Mouse (Mus musculus): ENCODE measurements around the gene Osm. TPM values are rescaled to one million over a fixed set of nuclear protein-coding genes. Genes with fewer than 3 reads are reported as not detected.

Gene Osm
- polyA plus RNA-seq, 1 experiment from 2014 or later, result 0.40 TPM

DNA sequence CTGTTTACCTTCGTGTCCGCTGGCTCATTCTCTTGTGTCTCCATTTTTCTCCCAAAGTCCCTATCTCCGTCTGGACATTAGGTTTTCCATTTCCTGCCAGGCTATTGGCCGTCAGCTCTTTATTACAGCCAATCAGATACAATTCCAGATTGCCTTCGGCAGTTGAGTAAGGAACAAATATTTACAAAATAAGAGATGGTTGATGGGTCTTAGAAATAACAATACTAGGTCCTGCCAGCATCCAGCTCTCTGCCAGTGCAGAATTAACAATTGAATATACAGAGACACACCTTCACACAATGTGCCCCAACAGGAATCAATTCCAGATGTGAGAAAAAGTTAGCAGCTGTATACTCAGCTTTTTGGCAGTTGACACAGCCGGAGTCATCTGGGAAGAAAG is 9.9 kb downstream of the Osm start:
- Histone ChIP-seq H3K27me3 (ENCODE audit: control insufficient read depth, insufficient read depth, low read depth, low read length) (no peaks in the 10 kb centered on the region), H3K4me2 (ENCODE audit: low read depth, low read length) (no peak overlapping the region), H3K36me3 (ENCODE audit: control insufficient read depth, insufficient read depth) (no peaks in the 10 kb centered on the region), H3K9me3 (replicated peaks; ENCODE audit: control insufficient read depth, low read length) (no peaks in the 10 kb centered on the region), H3K4me1 (ENCODE audit: control insufficient read depth, low read depth, low read length) (peaks cover 17% of the 10 kb centered on the region), H3K9ac (ENCODE audit: low read depth, low read length) (no peak overlapping the region), H3K27ac (ENCODE audit: low read length) (no peak overlapping the region), H3K4me3 (ENCODE audit: low read depth, low read length) (no peak overlapping the region)
- no peak for ATAC-seq (ENCODE audit: low read depth)
- WGBS (ENCODE audit: insufficient replicate concordance), result 66% methylated on average over 6 of the region's 6 CpGs

DNA sequence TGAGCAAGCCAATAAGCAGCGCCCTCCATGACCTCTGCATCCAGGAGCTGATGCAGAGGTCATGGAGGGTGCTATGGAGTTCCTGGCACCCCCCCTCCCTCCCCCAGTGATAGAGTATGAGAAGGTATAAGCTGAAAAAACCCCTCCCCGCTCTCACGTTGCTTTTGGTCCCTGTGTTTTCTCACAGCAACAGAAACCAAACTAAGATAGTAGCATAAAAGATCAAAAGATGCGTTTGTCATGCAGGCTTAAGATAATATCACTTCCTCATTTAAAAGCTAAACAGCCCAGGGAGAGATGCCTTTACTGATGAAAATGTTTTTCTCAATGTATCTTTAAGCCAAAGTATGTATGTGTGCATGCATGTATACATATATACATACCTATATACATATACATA is 10.4 kb downstream of the Osm start:
- Histone ChIP-seq H3K9me3 (replicated peaks; ENCODE audit: control insufficient read depth, low read length) (no peaks in the 10 kb centered on the region), H3K27me3 (ENCODE audit: control insufficient read depth, insufficient read depth, low read depth, low read length) (no peaks in the 10 kb centered on the region), H3K4me1 (ENCODE audit: control insufficient read depth, low read depth, low read length) (peaks cover 17% of the 10 kb centered on the region), H3K36me3 (ENCODE audit: control insufficient read depth, insufficient read depth) (no peaks in the 10 kb centered on the region), H3K4me3 (ENCODE audit: low read depth, low read length) (no peak overlapping the region), H3K27ac (ENCODE audit: low read length) (no peak overlapping the region), H3K9ac (ENCODE audit: low read depth, low read length) (no peak overlapping the region), H3K4me2 (ENCODE audit: low read depth, low read length) (no peak overlapping the region)
- WGBS (ENCODE audit: insufficient replicate concordance), result 39% methylated on average over 4 of the region's 4 CpGs
- no peak for ATAC-seq (ENCODE audit: low read depth)

DNA sequence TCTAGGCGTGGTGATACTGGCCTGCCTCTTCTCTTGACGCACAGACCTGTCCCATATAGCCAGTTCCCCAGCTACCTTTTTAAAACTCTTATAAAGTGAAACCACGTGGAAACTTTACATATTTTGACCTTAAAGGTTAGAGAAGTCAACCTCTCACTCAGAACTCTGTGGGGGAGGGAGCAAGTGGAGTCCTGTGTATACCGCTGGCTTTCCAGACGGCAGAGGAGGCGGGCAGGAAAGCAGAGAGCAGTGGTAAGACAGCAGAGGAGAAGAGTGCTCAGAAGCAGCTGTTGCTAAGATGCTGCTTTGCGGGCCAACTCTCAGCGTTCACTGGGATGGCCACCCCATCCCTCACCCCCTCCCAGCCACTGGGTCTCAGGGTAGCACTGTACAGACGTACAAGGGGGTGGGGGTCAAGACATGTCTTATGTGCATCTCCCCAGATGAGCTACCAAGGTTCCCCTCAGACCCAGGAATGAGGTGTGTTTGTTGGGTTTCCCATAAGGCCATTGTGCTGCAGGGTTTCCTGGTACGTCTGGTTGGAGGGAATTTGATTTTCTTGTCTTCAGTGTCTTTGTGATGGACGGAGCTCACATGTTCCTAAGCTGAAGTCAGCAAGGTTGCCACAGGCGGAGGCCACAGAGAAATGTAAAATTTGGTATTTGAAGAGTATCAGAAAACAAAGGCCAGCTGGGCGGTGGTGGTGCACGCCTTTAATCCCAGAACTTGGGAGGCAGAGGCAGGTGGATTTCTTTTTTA is 11.2 kb downstream of the Osm start:
- ATAC-seq (ENCODE audit: low read depth), result no peak
- Histone ChIP-seq H3K36me3 (ENCODE audit: control insufficient read depth, insufficient read depth) (no peaks in the 10 kb centered on the region), H3K4me3 (ENCODE audit: low read depth, low read length) (no peak overlapping the region), H3K9me3 (replicated peaks; ENCODE audit: control insufficient read depth, low read length) (no peaks in the 10 kb centered on the region), H3K4me1 (ENCODE audit: control insufficient read depth, low read depth, low read length) (peaks cover 17% of the 10 kb centered on the region), H3K27me3 (ENCODE audit: control insufficient read depth, insufficient read depth, low read depth, low read length) (no peaks in the 10 kb centered on the region), H3K4me2 (ENCODE audit: low read depth, low read length) (no peak overlapping the region), H3K9ac (ENCODE audit: low read depth, low read length) (no peak overlapping the region), H3K27ac (ENCODE audit: low read length) (no peak overlapping the region)
- 72% methylated on average over 14 of the region's 14 CpGs for WGBS (ENCODE audit: insufficient replicate concordance)

DNA sequence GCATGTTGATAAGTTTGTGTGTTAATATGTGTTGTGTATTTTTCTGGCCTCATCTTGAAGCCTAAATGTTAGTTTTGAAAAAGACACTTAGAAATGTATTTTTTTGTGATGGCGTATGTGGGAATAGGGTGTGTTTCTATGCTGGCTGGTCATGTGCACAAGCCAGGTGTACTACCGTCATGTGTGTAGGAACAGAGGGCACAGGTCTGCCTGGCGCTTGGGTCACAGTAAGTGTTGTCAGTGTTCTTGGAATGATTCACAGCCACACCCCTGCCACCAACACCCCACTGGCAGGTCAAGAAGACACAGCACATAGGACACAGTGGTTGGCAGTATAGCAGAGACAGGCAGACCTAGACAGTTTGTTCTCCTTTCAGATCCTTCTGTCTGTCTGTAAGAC is 12.9 kb downstream of the Osm start:
- no peak for ATAC-seq (ENCODE audit: low read depth)
- Histone ChIP-seq H3K9ac (ENCODE audit: low read depth, low read length) (no peak overlapping the region), H3K27ac (ENCODE audit: low read length) (no peak overlapping the region), H3K9me3 (replicated peaks; ENCODE audit: control insufficient read depth, low read length) (no peaks in the 10 kb centered on the region), H3K4me3 (ENCODE audit: low read depth, low read length) (no peak overlapping the region), H3K4me1 (ENCODE audit: control insufficient read depth, low read depth, low read length) (peaks cover 17% of the 10 kb centered on the region), H3K27me3 (ENCODE audit: control insufficient read depth, insufficient read depth, low read depth, low read length) (no peaks in the 10 kb centered on the region), H3K4me2 (ENCODE audit: low read depth, low read length) (no peak overlapping the region), H3K36me3 (ENCODE audit: control insufficient read depth, insufficient read depth) (no peaks in the 10 kb centered on the region)
- 71% methylated on average over 3 of the region's 3 CpGs for WGBS (ENCODE audit: insufficient replicate concordance)

DNA sequence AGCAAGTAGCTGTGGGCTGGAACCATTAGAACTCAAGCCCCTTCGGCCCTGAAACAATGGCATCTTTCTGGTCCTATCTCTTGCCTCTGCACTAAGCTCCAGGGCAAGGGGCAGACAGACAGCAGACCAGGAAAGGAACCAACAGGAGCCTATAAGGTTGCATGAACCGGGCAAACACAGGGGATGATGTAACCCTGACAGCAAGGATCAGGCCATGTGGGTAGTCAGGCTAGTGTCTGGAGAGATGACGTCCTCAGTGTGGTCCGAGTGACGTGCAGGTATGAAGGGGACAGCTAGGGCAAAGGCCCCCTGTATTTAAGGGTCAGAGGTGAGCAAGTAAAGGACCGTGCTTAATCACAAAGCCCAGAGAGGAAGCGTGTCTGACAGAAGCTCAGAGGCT is 14.1 kb downstream of the Osm start:
- Histone ChIP-seq H3K4me2 (ENCODE audit: low read depth, low read length) (no peak overlapping the region), H3K4me3 (ENCODE audit: low read depth, low read length) (no peak overlapping the region), H3K36me3 (ENCODE audit: control insufficient read depth, insufficient read depth) (no peaks in the 10 kb centered on the region), H3K9ac (ENCODE audit: low read depth, low read length) (no peak overlapping the region), H3K4me1 (ENCODE audit: control insufficient read depth, low read depth, low read length) (peaks cover 13% of the 10 kb centered on the region), H3K27me3 (ENCODE audit: control insufficient read depth, insufficient read depth, low read depth, low read length) (no peaks in the 10 kb centered on the region), H3K27ac (ENCODE audit: low read length) (peak overlapping the region; percentile 38; the same call in 1 of the 2 replicates), H3K9me3 (replicated peaks; ENCODE audit: control insufficient read depth, low read length) (no peaks in the 10 kb centered on the region)
- peak; percentile 89 for ATAC-seq (ENCODE audit: low read depth)
- WGBS (ENCODE audit: insufficient replicate concordance), result 58% methylated on average over 7 of the region's 7 CpGs

DNA sequence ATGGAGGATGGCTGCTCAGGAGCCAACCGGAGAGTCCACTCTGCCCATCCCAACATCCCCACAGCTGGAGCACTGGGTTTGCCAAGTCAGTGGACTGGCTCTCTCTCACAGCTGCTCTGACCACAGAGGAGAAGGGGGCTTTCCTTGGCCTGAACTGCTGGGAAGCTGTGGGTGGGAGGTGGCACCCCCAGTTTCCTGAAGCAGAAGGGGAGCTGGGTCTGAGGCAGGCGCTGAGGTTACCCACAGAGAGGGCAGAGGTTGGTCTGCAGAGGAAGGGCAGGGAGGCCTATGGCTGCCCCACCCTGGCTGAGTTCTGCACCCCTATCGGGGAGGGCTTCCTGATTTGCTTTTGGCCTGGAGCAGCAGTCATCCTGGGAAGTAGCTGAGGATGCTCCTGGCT is 15.2 kb downstream of the Osm start:
- WGBS (ENCODE audit: insufficient replicate concordance), result 23% methylated on average over 3 of the region's 3 CpGs
- H3K27ac ChIP-seq (ENCODE audit: low read length), result no peak overlapping the region
- H3K4me2 ChIP-seq (ENCODE audit: low read depth, low read length), result no peak overlapping the region
- no peak for ATAC-seq (ENCODE audit: low read depth)
- H3K27me3 ChIP-seq (ENCODE audit: control insufficient read depth, insufficient read depth, low read depth, low read length), result no peaks in the 10 kb centered on the region
- H3K36me3 ChIP-seq (ENCODE audit: control insufficient read depth, insufficient read depth), result no peaks in the 10 kb centered on the region
- no peak overlapping the region for H3K4me3 ChIP-seq (ENCODE audit: low read depth, low read length)
- H3K4me1 ChIP-seq (ENCODE audit: control insufficient read depth, low read depth, low read length), result peaks cover 3% of the 10 kb centered on the region; the same call in 1 of the 2 replicates
- no peaks in the 10 kb centered on the region for H3K9me3 ChIP-seq (replicated peaks; ENCODE audit: control insufficient read depth, low read length)
- no peak overlapping the region for H3K9ac ChIP-seq (ENCODE audit: low read depth, low read length)

DNA sequence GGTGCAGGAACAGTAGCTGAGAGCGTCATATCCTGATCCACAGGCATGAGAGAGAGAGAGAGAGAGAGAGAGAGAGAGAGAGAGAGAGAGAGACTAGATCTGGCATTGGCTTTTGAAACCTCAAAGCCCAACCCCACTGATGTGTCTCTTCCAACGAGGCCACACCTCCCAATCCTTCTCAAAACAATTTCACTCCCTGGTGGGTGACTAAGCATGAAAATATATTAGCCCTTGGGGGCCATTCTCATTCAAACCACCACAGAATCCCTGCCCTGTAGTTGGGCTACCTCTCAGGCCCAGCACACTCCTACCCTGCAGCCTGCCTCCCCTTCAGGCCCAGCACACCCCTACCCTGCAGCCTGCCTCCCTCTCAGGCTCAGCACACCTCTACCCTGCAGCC is 16.7 kb downstream of the Osm start:
- Histone ChIP-seq H3K4me3 (ENCODE audit: low read depth, low read length) (no peak overlapping the region), H3K4me2 (ENCODE audit: low read depth, low read length) (no peak overlapping the region), H3K4me1 (ENCODE audit: control insufficient read depth, low read depth, low read length) (peaks cover 9% of the 10 kb centered on the region), H3K9ac (ENCODE audit: low read depth, low read length) (no peak overlapping the region), H3K27me3 (ENCODE audit: control insufficient read depth, insufficient read depth, low read depth, low read length) (no peaks in the 10 kb centered on the region), H3K36me3 (ENCODE audit: control insufficient read depth, insufficient read depth) (no peaks in the 10 kb centered on the region), H3K9me3 (replicated peaks; ENCODE audit: control insufficient read depth, low read length) (no peaks in the 10 kb centered on the region), H3K27ac (ENCODE audit: low read length) (no peak overlapping the region)
- WGBS (ENCODE audit: insufficient replicate concordance), result 66% methylated on average over 2 of the region's 2 CpGs
- ATAC-seq (ENCODE audit: low read depth), result no peak

DNA sequence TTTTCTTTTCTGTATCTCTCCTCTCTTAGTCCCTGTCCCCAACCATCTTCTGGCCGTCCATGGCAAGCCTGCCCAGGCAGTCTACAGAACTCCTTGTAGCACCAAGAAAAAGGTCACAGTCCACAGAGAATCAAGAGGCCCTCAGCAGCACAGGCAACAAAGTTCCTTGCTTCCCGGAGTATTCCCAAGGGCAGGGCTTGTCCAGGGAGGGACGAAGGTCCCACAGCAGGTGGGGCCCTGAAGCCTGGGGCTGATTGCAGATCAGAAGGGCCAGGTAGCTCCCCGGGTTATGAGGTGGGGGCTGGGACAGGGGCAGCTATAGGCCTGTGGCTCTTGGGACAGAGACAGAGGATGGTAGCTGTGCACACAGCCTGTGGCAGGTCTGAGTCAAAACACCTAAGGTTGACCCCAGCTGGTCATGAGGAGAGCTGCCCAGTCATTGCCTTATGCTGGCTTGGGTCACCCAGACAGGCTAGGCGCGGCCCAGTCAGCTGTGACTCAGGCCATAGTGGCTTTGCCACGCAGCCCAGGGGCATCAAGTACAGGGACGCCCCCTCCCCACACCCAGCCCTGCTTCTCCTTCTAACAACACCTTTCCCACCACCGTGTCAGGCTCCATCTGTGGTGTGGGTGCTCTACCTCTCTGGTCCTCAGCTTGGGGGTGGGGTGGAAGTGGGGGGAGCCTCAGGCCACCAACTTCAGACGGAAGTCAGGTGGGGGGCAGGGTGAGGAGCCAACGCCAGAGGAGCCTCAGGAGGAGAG is 20.8 kb downstream of the Osm start, which contains the start of gene Lif:
TSS of gene Lif (plus strand) at position 712 of the 762 bp plus-strand sequence.
- H3K4me3 ChIP-seq (ENCODE audit: low read depth, low read length), result no peak within 1 kb of the TSS
- H3K9me3 ChIP-seq (replicated peaks; ENCODE audit: control insufficient read depth, low read length), result no peaks in the 10 kb centered on the region
- no peak for ATAC-seq (ENCODE audit: low read depth)
- no peaks in the 10 kb centered on the region for H3K36me3 ChIP-seq (ENCODE audit: control insufficient read depth, insufficient read depth)
- peak within 1 kb of the TSS; percentile 46; the same call in 1 of the 2 replicates for H3K4me2 ChIP-seq (ENCODE audit: low read depth, low read length)
- H3K27me3 ChIP-seq (ENCODE audit: control insufficient read depth, insufficient read depth, low read depth, low read length), result no peaks in the 10 kb centered on the region
- H3K27ac ChIP-seq (ENCODE audit: low read length), result no peak within 1 kb of the TSS
- H3K4me1 ChIP-seq (ENCODE audit: control insufficient read depth, low read depth, low read length), result peaks cover 17% of the 10 kb centered on the region
- H3K9ac ChIP-seq (ENCODE audit: low read depth, low read length), result no peak within 1 kb of the TSS
- 55% methylated on average over 11 of the region's 11 CpGs for WGBS (ENCODE audit: insufficient replicate concordance)

DNA sequence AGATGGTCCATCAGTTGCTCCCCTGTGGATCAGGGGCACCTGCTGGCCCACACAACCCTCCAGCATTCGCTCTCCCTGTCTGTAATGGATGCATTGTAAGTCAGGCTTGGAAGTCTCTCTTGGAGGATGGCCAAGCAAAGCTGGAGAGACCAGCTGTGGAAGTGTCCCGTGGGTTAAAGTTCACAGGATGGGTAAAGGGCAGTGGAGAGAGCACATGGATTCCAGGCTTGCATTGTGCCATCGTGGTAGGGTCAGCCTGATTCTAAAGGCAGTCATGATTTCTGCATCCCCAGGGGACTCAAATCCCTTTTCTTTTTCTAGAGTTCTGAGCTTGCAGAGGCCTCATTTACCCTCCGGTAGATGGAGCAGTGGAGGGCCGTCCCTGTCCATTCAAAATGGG is 21.5 kb downstream of the Osm start:
- 44% methylated on average over 5 of the region's 5 CpGs for WGBS (ENCODE audit: insufficient replicate concordance)
- peak; percentile 54 for ATAC-seq (ENCODE audit: low read depth)
- H3K4me2 ChIP-seq (ENCODE audit: low read depth, low read length), result no peak overlapping the region
- no peaks in the 10 kb centered on the region for H3K27me3 ChIP-seq (ENCODE audit: control insufficient read depth, insufficient read depth, low read depth, low read length)
- no peaks in the 10 kb centered on the region for H3K36me3 ChIP-seq (ENCODE audit: control insufficient read depth, insufficient read depth)
- H3K4me1 ChIP-seq (ENCODE audit: control insufficient read depth, low read depth, low read length), result peaks cover 17% of the 10 kb centered on the region
- no peaks in the 10 kb centered on the region for H3K9me3 ChIP-seq (replicated peaks; ENCODE audit: control insufficient read depth, low read length)
- no peak overlapping the region for H3K27ac ChIP-seq (ENCODE audit: low read length)
- no peak overlapping the region for H3K9ac ChIP-seq (ENCODE audit: low read depth, low read length)
- H3K4me3 ChIP-seq (ENCODE audit: low read depth, low read length), result no peak overlapping the region
